Mouse (Mus musculus): ENCODE results near the gene Gm7271. TPM values are rescaled to one million over a fixed set of nuclear protein-coding genes. Genes with fewer than 3 reads are reported as not detected.
A peak's percentile ranks its signal among the peaks of the same experiment; 100 is the strongest.

The Gm7271 gene
- polyA plus RNA-seq, 1 experiment from 2014 or later = not detected

GRCm38 (mm10) chr5:76525066-76525465 lies 41.2 kb downstream of the Gm7271 start:
- no peak overlapping the region for H3K9ac ChIP-seq (ENCODE audit: low read depth, low read length)
- 54% methylated on average over 4 of the region's 4 CpGs for WGBS

GRCm38 (mm10) chr5:76525829-76526228 lies 42.0 kb downstream of the Gm7271 start:
- Histone ChIP-seq H3K27me3 (ENCODE audit: control insufficient read depth, insufficient read depth, low read length) (no peaks in the 10 kb centered on the region), H3K36me3 (ENCODE audit: control insufficient read depth, insufficient read depth, low read length) (no peaks in the 10 kb centered on the region), H3K9ac (ENCODE audit: low read depth, low read length) (no peak overlapping the region), H3K9me3 (ENCODE audit: control insufficient read depth, low read length) (no peaks in the 10 kb centered on the region), H3K4me2 (replicated peaks; ENCODE audit: low read depth, low read length) (no peak overlapping the region), H3K4me3 (ENCODE audit: low read length) (no peak overlapping the region), H3K4me1 (ENCODE audit: control insufficient read depth, insufficient read depth, low read length) (peaks cover 7% of the 10 kb centered on the region), H3K27ac (ENCODE audit: low read depth, low read length) (no peak overlapping the region)
- ATAC-seq (ENCODE audit: low FRiP score, low TSS enrichment) = no peak
- whole genome bisulfite sequencing = 53% methylated on average over 2 of the region's 2 CpGs

More at GRCm38 (mm10) chr5:76525066-76525465, 41.2 kb downstream of the Gm7271 start:
- H3K4me1 ChIP-seq (ENCODE audit: control insufficient read depth, insufficient read depth, low read length) = peaks cover 4% of the 10 kb centered on the region
- no peaks in the 10 kb centered on the region for H3K36me3 ChIP-seq (ENCODE audit: control insufficient read depth, insufficient read depth, low read length)
- H3K27ac ChIP-seq (ENCODE audit: low read depth, low read length) = no peak overlapping the region
- H3K4me3 ChIP-seq (ENCODE audit: low read length) = no peak overlapping the region
- no peak for ATAC-seq (ENCODE audit: low FRiP score, low TSS enrichment)
- H3K4me2 ChIP-seq (replicated peaks; ENCODE audit: low read depth, low read length) = no peak overlapping the region
- no peaks in the 10 kb centered on the region for H3K27me3 ChIP-seq (ENCODE audit: control insufficient read depth, insufficient read depth, low read length)
- H3K9me3 ChIP-seq (ENCODE audit: control insufficient read depth, low read length) = no peaks in the 10 kb centered on the region

- Histone ChIP-seq H3K9me3 (ENCODE audit: control insufficient read depth, low read length) (no peaks in the 10 kb centered on the region), H3K27ac (ENCODE audit: low read depth, low read length) (peak within 1 kb of the TSS; percentile 90), H3K36me3 (ENCODE audit: control insufficient read depth, insufficient read depth, low read length) (peaks cover 5% of the 10 kb centered on the region; the same call in 1 of the 2 replicates), H3K27me3 (ENCODE audit: control insufficient read depth, insufficient read depth, low read length) (no peaks in the 10 kb centered on the region), H3K4me1 (ENCODE audit: control insufficient read depth, insufficient read depth, low read length) (peaks cover 7% of the 10 kb centered on the region), H3K9ac (ENCODE audit: low read depth, low read length) (peak within 1 kb of the TSS; percentile 84), H3K4me2 (replicated peaks; ENCODE audit: low read depth, low read length) (peak within 1 kb of the TSS; percentile 91), H3K4me3 (ENCODE audit: low read length) (peak within 1 kb of the TSS; percentile 93)
- under 1% methylated on average over 39 of the region's 39 CpGs for WGBS
- peak; percentile 99 for ATAC-seq (ENCODE audit: low FRiP score, low TSS enrichment)
Measured at GRCm38 (mm10) chr5:76529040-76529703, 45.3 kb downstream of the Gm7271 start, which contains the start of gene Exoc1. Gene Exoc1, plus strand, starts transcription at chr5:76529311.

GRCm38 (mm10) chr5:76529704-76530066 lies 45.8 kb downstream of the Gm7271 start:
- H3K27me3 ChIP-seq (ENCODE audit: control insufficient read depth, insufficient read depth, low read length) = no peaks in the 10 kb centered on the region
- H3K9ac ChIP-seq (ENCODE audit: low read depth, low read length) = peak overlapping the region; percentile 84
- no peaks in the 10 kb centered on the region for H3K9me3 ChIP-seq (ENCODE audit: control insufficient read depth, low read length)
- H3K4me2 ChIP-seq (replicated peaks; ENCODE audit: low read depth, low read length) = peak overlapping the region; percentile 91
- peaks cover 7% of the 10 kb centered on the region for H3K4me1 ChIP-seq (ENCODE audit: control insufficient read depth, insufficient read depth, low read length)
- H3K4me3 ChIP-seq (ENCODE audit: low read length) = peak overlapping the region; percentile 93
- peaks cover 5% of the 10 kb centered on the region; the same call in 1 of the 2 replicates for H3K36me3 ChIP-seq (ENCODE audit: control insufficient read depth, insufficient read depth, low read length)
- WGBS = 8% methylated on average over 9 of the region's 9 CpGs
- peak overlapping the region; percentile 90 for H3K27ac ChIP-seq (ENCODE audit: low read depth, low read length)
- ATAC-seq (ENCODE audit: low FRiP score, low TSS enrichment) = peak; percentile 28

GRCm38 (mm10) chr5:76533186-76533585 lies 49.3 kb downstream of the Gm7271 start:
- peaks cover 29% of the 10 kb centered on the region; the same call in 1 of the 2 replicates for H3K36me3 ChIP-seq (ENCODE audit: control insufficient read depth, insufficient read depth, low read length)
- H3K4me3 ChIP-seq (ENCODE audit: low read length) = no peak overlapping the region
- WGBS = 87% methylated on average over 6 of the region's 6 CpGs
- peaks cover 7% of the 10 kb centered on the region for H3K4me1 ChIP-seq (ENCODE audit: control insufficient read depth, insufficient read depth, low read length)
- H3K27me3 ChIP-seq (ENCODE audit: control insufficient read depth, insufficient read depth, low read length) = no peaks in the 10 kb centered on the region
- no peak overlapping the region for H3K9ac ChIP-seq (ENCODE audit: low read depth, low read length)
- H3K9me3 ChIP-seq (ENCODE audit: control insufficient read depth, low read length) = no peaks in the 10 kb centered on the region
- no peak overlapping the region for H3K27ac ChIP-seq (ENCODE audit: low read depth, low read length)
- no peak for ATAC-seq (ENCODE audit: low FRiP score, low TSS enrichment)
- H3K4me2 ChIP-seq (replicated peaks; ENCODE audit: low read depth, low read length) = no peak overlapping the region

GRCm38 (mm10) chr5:76536231-76536630 lies 52.4 kb downstream of the Gm7271 start:
- Histone ChIP-seq H3K27ac (ENCODE audit: low read depth, low read length) (no peak overlapping the region), H3K4me3 (ENCODE audit: low read length) (no peak overlapping the region), H3K4me1 (ENCODE audit: control insufficient read depth, insufficient read depth, low read length) (no peaks in the 10 kb centered on the region), H3K9ac (ENCODE audit: low read depth, low read length) (no peak overlapping the region), H3K4me2 (replicated peaks; ENCODE audit: low read depth, low read length) (no peak overlapping the region), H3K9me3 (ENCODE audit: control insufficient read depth, low read length) (no peaks in the 10 kb centered on the region), H3K36me3 (ENCODE audit: control insufficient read depth, insufficient read depth, low read length) (peaks cover 37% of the 10 kb centered on the region; the same call in 1 of the 2 replicates), H3K27me3 (ENCODE audit: control insufficient read depth, insufficient read depth, low read length) (no peaks in the 10 kb centered on the region)
- WGBS = 83% methylated on average over 1 of the region's 1 CpGs
- ATAC-seq (ENCODE audit: low FRiP score, low TSS enrichment) = no peak

GRCm38 (mm10) chr5:76537578-76537977 lies 53.7 kb downstream of the Gm7271 start:
- H3K9ac ChIP-seq (ENCODE audit: low read depth, low read length) = no peak overlapping the region
- H3K36me3 ChIP-seq (ENCODE audit: control insufficient read depth, insufficient read depth, low read length) = peaks cover 45% of the 10 kb centered on the region
- H3K4me1 ChIP-seq (ENCODE audit: control insufficient read depth, insufficient read depth, low read length) = no peaks in the 10 kb centered on the region
- H3K4me3 ChIP-seq (ENCODE audit: low read length) = no peak overlapping the region
- H3K27me3 ChIP-seq (ENCODE audit: control insufficient read depth, insufficient read depth, low read length) = no peaks in the 10 kb centered on the region
- no peaks in the 10 kb centered on the region for H3K9me3 ChIP-seq (ENCODE audit: control insufficient read depth, low read length)
- H3K27ac ChIP-seq (ENCODE audit: low read depth, low read length) = no peak overlapping the region
- WGBS = 96% methylated on average over 10 of the region's 10 CpGs
- H3K4me2 ChIP-seq (replicated peaks; ENCODE audit: low read depth, low read length) = no peak overlapping the region
- ATAC-seq (ENCODE audit: low FRiP score, low TSS enrichment) = no peak

- no peak overlapping the region for H3K4me2 ChIP-seq (replicated peaks; ENCODE audit: low read depth, low read length)
- H3K9ac ChIP-seq (ENCODE audit: low read depth, low read length) = no peak overlapping the region
- no peak for ATAC-seq (ENCODE audit: low FRiP score, low TSS enrichment)
- H3K36me3 ChIP-seq (ENCODE audit: control insufficient read depth, insufficient read depth, low read length) = peaks cover 66% of the 10 kb centered on the region
- H3K27ac ChIP-seq (ENCODE audit: low read depth, low read length) = no peak overlapping the region
- WGBS = 85% methylated on average over 8 of the region's 8 CpGs
- no peaks in the 10 kb centered on the region for H3K27me3 ChIP-seq (ENCODE audit: control insufficient read depth, insufficient read depth, low read length)
- no peak overlapping the region for H3K4me3 ChIP-seq (ENCODE audit: low read length)
- H3K4me1 ChIP-seq (ENCODE audit: control insufficient read depth, insufficient read depth, low read length) = no peaks in the 10 kb centered on the region
- H3K9me3 ChIP-seq (ENCODE audit: control insufficient read depth, low read length) = no peaks in the 10 kb centered on the region
Measured at GRCm38 (mm10) chr5:76540181-76540580, 56.3 kb downstream of the Gm7271 start.

- Histone ChIP-seq H3K27me3 (ENCODE audit: control insufficient read depth, insufficient read depth, low read length) (no peaks in the 10 kb centered on the region), H3K4me2 (replicated peaks; ENCODE audit: low read depth, low read length) (no peak overlapping the region), H3K27ac (ENCODE audit: low read depth, low read length) (no peak overlapping the region), H3K9me3 (ENCODE audit: control insufficient read depth, low read length) (no peaks in the 10 kb centered on the region), H3K4me1 (ENCODE audit: control insufficient read depth, insufficient read depth, low read length) (no peaks in the 10 kb centered on the region), H3K36me3 (ENCODE audit: control insufficient read depth, insufficient read depth, low read length) (peaks cover 64% of the 10 kb centered on the region), H3K4me3 (ENCODE audit: low read length) (no peak overlapping the region), H3K9ac (ENCODE audit: low read depth, low read length) (no peak overlapping the region)
- no peak for ATAC-seq (ENCODE audit: low FRiP score, low TSS enrichment)
Measured at GRCm38 (mm10) chr5:76540842-76541241, 57.0 kb downstream of the Gm7271 start.

All from kidney, embryonic 14.5 days (tissue).